Mouse (Mus musculus) kidney, adult 11 months (tissue): ENCODE measurements around the gene Hcfc1.

Source experiments
- DNase-seq: peaks from one replicate; pipeline ENCODE4 v3.0.0; 2022

The Hcfc1 gene

GRCm38 (mm10) chrX:73931871-73932270 is 34.3 kb downstream of the Hcfc1 start:
- no peak for DNase-seq

GRCm38 (mm10) chrX:73930402-73931062 is 35.6 kb downstream of the Hcfc1 start, which contains the start of gene Renbp:
TSS of gene Renbp (minus strand) at chrX:73930850.
- DNase-seq: peak; percentile 84

- no peak for DNase-seq
These were observed 43.6 kb downstream of the Hcfc1 start for GRCm38 (mm10) chrX:73922550-73922882.

GRCm38 (mm10) chrX:73921823-73922549 is 44.2 kb downstream of the Hcfc1 start, which contains the start of the genes Arhgap4 and Naa10:
TSS of gene Arhgap4 (minus strand) at chrX:73921870.
TSS of gene Naa10 (minus strand) at chrX:73921944.
- DNase-seq: peak; percentile 89

GRCm38 (mm10) chrX:73921285-73921822 is 44.8 kb downstream of the Hcfc1 start:
- no peak for DNase-seq

- DNase-seq: no peak
These were observed 47.5 kb downstream of the Hcfc1 start for GRCm38 (mm10) chrX:73918631-73919030.

- no peak for DNase-seq
These were observed 49.2 kb downstream of the Hcfc1 start for GRCm38 (mm10) chrX:73916945-73917344.

GRCm38 (mm10) chrX:73914827-73915703 is 51.1 kb downstream of the Hcfc1 start:
- DNase-seq: peak; percentile 96

- no peak for DNase-seq
These were observed 54.6 kb downstream of the Hcfc1 start for GRCm38 (mm10) chrX:73911588-73911987.

- DNase-seq: no peak
These were observed 55.0 kb downstream of the Hcfc1 start for GRCm38 (mm10) chrX:73911156-73911555.

GRCm38 (mm10) chrX:73910451-73910850 is 55.7 kb downstream of the Hcfc1 start:
- DNase-seq: no peak

- DNase-seq: no peak
These were observed 56.1 kb downstream of the Hcfc1 start for GRCm38 (mm10) chrX:73910049-73910448.

- no peak for DNase-seq
These were observed 68.2 kb downstream of the Hcfc1 start for GRCm38 (mm10) chrX:73897959-73898358.

GRCm38 (mm10) chrX:73895719-73896118 is 70.4 kb downstream of the Hcfc1 start, which contains the start of gene L1cam:
TSS of gene L1cam (minus strand) at chrX:73896105.
- DNase-seq: peak; percentile 50

- DNase-seq: no peak
These were observed 73.3 kb downstream of the Hcfc1 start for GRCm38 (mm10) chrX:73892833-73893232.
